Mouse (Mus musculus): Measurements from ENCODE around the gene Rab26.

DNA sequence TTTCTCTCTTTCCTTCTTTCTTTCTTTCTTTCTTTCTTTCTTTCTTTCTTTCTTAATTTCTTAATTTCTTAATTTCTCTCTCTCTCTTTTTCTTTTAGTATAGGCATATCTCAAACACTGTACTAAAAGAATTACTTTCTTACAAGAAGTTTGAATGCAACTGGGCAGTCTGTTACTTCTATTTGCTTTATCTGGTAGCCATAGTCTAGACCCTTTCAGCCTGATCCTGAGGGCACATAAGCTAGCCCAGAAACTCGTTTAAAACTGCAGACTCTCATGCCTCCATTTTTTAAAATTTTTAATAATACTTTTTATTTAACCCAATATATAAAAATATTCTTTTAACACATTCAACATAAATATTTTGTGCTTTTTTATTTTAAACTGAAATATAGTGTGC, 54.6 kb downstream of the Rab26 start:
- TF ChIP-seq GATA1 (IDR thresholded peaks at IDR 0.05; ENCODE audit: low read length) = no peak
- TF ChIP-seq TAL1 (IDR thresholded peaks at IDR 0.05; ENCODE audit: low read length) = no peak
